ENCODE assay signal across 23 mouse cellular contexts in genomic region chr10:19154041-19154440, GRCm38 (mm10).
DNase-seq lines count a peak whose midpoint lies in the region; ATAC-seq and TF ChIP-seq lines count a peak whose summit lies in the region.
"Had no signal": no experiment of that assay in that cellular context is flagged by ENCODE, and none has a peak within 500 bp of the region (broad histone marks: within the 10 kb centered on the region; RNA-seq: fewer than 3 reads in every experiment).

No protein-coding gene starts in this region.

- no peak for ATAC-seq in neural tube, embryonic 15.5 days (ENCODE audit: low FRiP score)
- ATAC-seq: forebrain, embryonic 14.5 days; forebrain, embryonic 16.5 days had no signal

- no peak overlapping the region for H3K27ac ChIP-seq in ES-E14 (ENCODE audit: insufficient read depth, low read depth, low read length, poor library complexity, severe bottlenecking)
- H3K27ac ChIP-seq in neural tube, embryonic 15.5 days (replicated peaks), result no peak overlapping the region
- H3K27ac ChIP-seq: embryonic facial prominence, embryonic 13.5 days; embryonic facial prominence, embryonic 15.5 days; forebrain, embryonic 10.5 days; forebrain, embryonic 12.5 days had no signal

- no peak overlapping the region for H3K9ac ChIP-seq in ES-E14 (ENCODE audit: insufficient read depth, low read depth, low read length, poor library complexity, severe bottlenecking)
- no peak overlapping the region for H3K9ac ChIP-seq in neural tube, embryonic 15.5 days (replicated peaks)
- H3K9ac ChIP-seq: embryonic facial prominence, embryonic 13.5 days; embryonic facial prominence, embryonic 15.5 days; forebrain, embryonic 12.5 days had no signal

- in situ Hi-C loops in ES-E14 (cut with MboI; ENCODE audit: low sequenced_read_pairs in 2 of 2, unreplicated experiment in 2 of 2), result no loop called here

- H3K27me3 ChIP-seq in neural tube, embryonic 15.5 days (replicated peaks), result no peaks in the 10 kb centered on the region
- H3K27me3 ChIP-seq: embryonic facial prominence, embryonic 13.5 days; embryonic facial prominence, embryonic 15.5 days; forebrain, embryonic 12.5 days had no signal

- H3K4me2 ChIP-seq in neural tube, embryonic 15.5 days, result no peak overlapping the region
- H3K4me2 ChIP-seq: embryonic facial prominence, embryonic 13.5 days; embryonic facial prominence, embryonic 15.5 days; forebrain, embryonic 12.5 days had no signal

- no peaks in the 10 kb centered on the region for H3K9me3 ChIP-seq in ES-E14 (ENCODE audit: control insufficient read depth, insufficient read depth, low read depth, low read length)
- H3K9me3 ChIP-seq in neural tube, embryonic 15.5 days (replicated peaks), result no peaks in the 10 kb centered on the region
- H3K9me3 ChIP-seq: embryonic facial prominence, embryonic 13.5 days; embryonic facial prominence, embryonic 15.5 days; forebrain, embryonic 10.5 days; forebrain, embryonic 12.5 days had no signal

- H3K4me3 ChIP-seq in ES-E14 (ENCODE audit: insufficient read depth in 1 of 2, low read depth in 1 of 2, low read length in 2 of 2, poor library complexity in 1 of 2, severe bottlenecking in 1 of 2), result no peak overlapping the region
- H3K4me3 ChIP-seq in neural tube, embryonic 15.5 days (replicated peaks), result no peak overlapping the region
- H3K4me3 ChIP-seq: embryonic facial prominence, embryonic 13.5 days; embryonic facial prominence, embryonic 15.5 days; erythroblast, embryonic 14.5 days; forebrain, embryonic 10.5 days; forebrain, embryonic 12.5 days had no signal

- no peaks in the 10 kb centered on the region for H3K36me3 ChIP-seq in ES-E14 (ENCODE audit: control insufficient read depth, insufficient read depth, low read length, poor library complexity, severe bottlenecking)
- H3K36me3 ChIP-seq in neural tube, embryonic 15.5 days, result no peaks in the 10 kb centered on the region
- H3K36me3 ChIP-seq: embryonic facial prominence, embryonic 13.5 days; embryonic facial prominence, embryonic 15.5 days; forebrain, embryonic 10.5 days; forebrain, embryonic 12.5 days had no signal

- H3K4me1 ChIP-seq in ES-E14 (ENCODE audit: control insufficient read depth in 2 of 2, insufficient read depth in 2 of 2, low read length in 2 of 2, poor library complexity in 1 of 2), result peaks cover 0 to 5% of the 10 kb centered on the region in 2 experiments; a peak in 2 of 4 replicates
- no peaks in the 10 kb centered on the region for H3K4me1 ChIP-seq in neural tube, embryonic 15.5 days
- H3K4me1 ChIP-seq: embryonic facial prominence, embryonic 13.5 days; embryonic facial prominence, embryonic 15.5 days; forebrain, embryonic 12.5 days had no signal

- DNase-seq in ES-CJ7 (ENCODE audit: low read depth, low spot score) (peak; percentile 71), ES-E14 (ENCODE audit: low read depth, low spot score) (peak; percentile 44), WW6 (ENCODE audit: low read depth, low spot score) (peak; percentile 14)
- DNase-seq in T-cell, adult 2 months (ENCODE audit: low spot score), result no peak
- no peak for DNase-seq in kidney, postnatal 4 days
- DNase-seq: adrenal gland, adult 2 months; adrenal gland, postnatal 10 days; adrenal gland, postnatal 25 days; cerebellum, adult 11 months; cerebellum, adult 18-20 months; cerebellum, adult 8-10 months; cerebellum, adult 9-11 months; cerebellum, postnatal 14 days; cerebellum, postnatal 36 days; embryo, embryonic 11 days had no signal

TF ChIP-seq in ES-E14, 5 proteins besides CTCF, POLR2A, EP300 and RAD21:
- TF ChIP-seq CHD2 (IDR thresholded peaks at IDR 0.05; ENCODE audit: low read depth, low read length) (no peak), ZNF384 (IDR thresholded peaks at IDR 0.05; ENCODE audit: low read depth, low read length) (no peak), MAFK (IDR thresholded peaks at IDR 0.05; ENCODE audit: insufficient read depth, low read depth, low read length) (no peak), ZC3H11A (IDR thresholded peaks at IDR 0.05; ENCODE audit: borderline replicate concordance, low read depth, low read length) (no peak), HCFC1 (IDR thresholded peaks at IDR 0.05; ENCODE audit: borderline replicate concordance, insufficient read depth, low read length) (no peak)

Comparison
In these comparisons a context has a peak if more than half of its experiments do, and no peak if none do; other contexts are left out.
1. DNase-seq: peak in ES-CJ7 (single experiment), ES-E14 (single experiment) and WW6 (single experiment); none in T-cell, adult 2 months (single experiment) and kidney, postnatal 4 days (0 of 2).